Mouse (Mus musculus) lung, adult 2 months (tissue): ENCODE results near the gene Theg.

Experiments
- CTCF ChIP-seq: fragments of 200-500 bp; IDR thresholded peaks from 2 replicates; pipeline ENCODE4 v1.5.1; 2011; ENCODE audit warnings: mild to moderate bottlenecking, low read length, control low read depth; ENCODE audit not compliant: insufficient read depth
- POLR2A ChIP-seq: fragments of 200-500 bp; IDR thresholded peaks from 2 replicates; pipeline ENCODE4 v1.6.1; 2011; ENCODE audit warnings: low read depth, mild to moderate bottlenecking, control low read depth, low read length, borderline replicate concordance; ENCODE audit errors: extremely low read depth

DNA sequence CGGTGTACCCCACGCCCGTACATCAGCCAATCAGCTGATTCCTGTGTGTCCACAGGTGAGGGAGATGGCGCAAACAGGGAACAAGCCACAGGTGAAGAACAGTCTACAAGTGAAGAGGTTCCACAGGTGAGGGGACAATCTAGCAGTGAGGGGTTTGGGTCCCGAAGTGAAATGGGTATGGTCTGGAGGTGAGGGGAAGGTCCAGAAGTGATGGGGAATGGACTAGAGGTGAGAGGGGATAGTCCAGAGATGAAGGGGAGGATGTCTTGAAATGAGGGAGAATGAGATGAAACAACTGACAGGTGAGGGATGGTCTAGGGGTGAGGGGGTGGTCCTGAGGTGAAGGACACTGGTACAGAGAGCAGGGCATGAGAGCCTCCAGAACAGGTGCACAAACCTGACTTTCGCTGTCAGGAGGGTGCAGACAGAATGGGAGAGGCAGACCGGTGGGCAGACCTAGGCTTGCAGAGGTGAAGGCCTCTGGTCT is 31.9 kb downstream of the Theg start:
- TF ChIP-seq CTCF (no peak), POLR2A (no peak)
